Mouse (Mus musculus) kidney, adult 18-20 months (tissue): ENCODE data around the gene Plaur.

Source experiments
- DNase-seq: peaks from one replicate; pipeline ENCODE4 v3.0.0; 2021

Plaur gene

DNA sequence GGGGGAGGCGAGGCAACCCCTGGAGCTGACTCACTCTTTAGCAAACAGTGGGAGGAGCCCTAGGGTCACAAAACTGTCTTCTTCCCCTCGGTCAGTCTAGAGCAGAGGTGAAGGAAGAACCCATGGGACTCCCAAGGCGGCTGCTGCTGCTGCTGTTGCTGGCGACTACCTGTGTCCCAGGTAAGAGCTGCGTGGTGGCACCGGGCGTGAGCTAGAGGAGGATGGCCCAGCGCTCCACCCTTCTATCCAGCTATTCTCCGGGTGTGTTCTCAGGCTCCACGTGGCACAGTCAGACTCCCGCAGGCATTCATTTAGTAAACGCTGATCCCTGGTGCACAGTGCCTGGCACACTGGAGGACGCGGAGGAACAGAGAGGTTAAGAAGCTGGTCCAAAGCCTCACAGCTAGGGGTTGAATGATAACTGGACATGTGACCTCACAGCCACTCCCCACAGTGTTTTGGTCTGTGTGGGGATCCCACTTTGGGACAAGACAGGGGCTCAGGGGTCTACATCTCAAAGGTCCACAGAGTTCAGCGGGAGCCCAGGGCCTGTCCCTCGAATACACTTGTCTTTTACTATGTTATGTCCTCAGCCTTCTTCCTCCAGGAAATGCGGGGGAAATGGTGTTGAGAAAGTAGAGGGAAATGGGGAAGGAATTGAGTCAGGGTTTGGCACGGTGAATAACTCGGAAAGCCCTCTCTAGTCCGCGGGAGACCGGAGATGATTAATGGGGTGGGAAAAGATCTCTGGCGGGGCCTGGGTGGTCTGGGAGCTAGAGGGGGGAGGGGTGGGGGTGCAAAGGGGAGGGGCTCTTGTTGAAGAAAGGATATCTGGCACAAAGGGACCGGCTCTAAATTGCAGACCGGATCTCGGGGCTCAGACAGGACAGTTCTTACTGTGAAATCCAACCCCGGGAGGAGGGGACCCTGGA is at the start of gene Plaur:
Gene Plaur (plus strand): TSS at position 97 of the 932 bp plus-strand sequence.
- DNase-seq, result peak; percentile 43

DNA sequence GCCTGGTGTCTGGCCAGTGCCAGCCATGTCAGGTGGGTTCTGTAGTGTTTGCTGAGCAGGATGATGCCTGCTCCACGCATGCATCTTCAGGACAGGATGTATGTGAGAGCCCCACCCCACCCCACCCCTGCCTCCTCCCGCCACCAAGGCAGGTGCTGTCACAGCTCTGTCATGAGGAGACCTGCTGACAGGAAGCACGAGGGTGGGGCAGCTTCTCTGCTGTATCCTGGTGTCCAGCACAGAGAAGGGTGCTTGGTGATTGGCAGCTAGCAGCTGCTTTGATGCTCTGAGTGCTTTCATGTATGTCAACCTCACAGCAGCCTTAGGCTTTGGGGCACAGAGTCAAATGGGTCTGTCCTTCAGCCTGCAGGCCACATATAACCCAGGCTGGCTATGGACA is 48.7 kb upstream of the Plaur start:
- DNase-seq, result no peak

DNA sequence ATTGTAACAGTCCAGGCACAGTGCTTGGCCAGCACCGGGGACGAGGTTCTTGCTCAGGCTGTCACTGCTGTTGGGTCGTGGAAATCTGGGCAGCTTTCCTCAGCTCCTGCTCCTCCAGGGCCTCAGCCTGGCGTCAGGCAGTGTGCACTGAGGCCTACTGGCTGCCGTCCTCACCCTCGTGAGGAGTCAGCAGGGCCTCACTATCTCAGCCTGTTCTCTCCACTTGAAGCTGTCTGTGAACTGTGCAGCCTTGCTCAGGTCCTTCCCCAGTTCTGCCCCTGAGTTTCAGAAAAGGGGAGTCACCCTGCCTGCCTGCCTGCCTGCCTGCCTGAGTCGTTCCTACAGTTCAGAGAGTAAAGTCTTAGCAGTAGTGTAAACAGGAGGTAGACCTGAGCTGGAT is 47.0 kb upstream of the Plaur start:
- DNase-seq, result no peak

- no peak for DNase-seq
Observed at GRCm38 (mm10) chr7:24419579-24419978, 42.7 kb upstream of the Plaur start.

- no peak for DNase-seq
Observed at GRCm38 (mm10) chr7:24421648-24422047, 40.6 kb upstream of the Plaur start.

GRCm38 (mm10) chr7:24422251-24422650 is 40.0 kb upstream of the Plaur start:
- DNase-seq, result peak; percentile 41

GRCm38 (mm10) chr7:24423107-24423763 is 39.0 kb upstream of the Plaur start:
- no peak for DNase-seq

- DNase-seq, result peak; percentile 27
Observed at GRCm38 (mm10) chr7:24423956-24424732, 38.1 kb upstream of the Plaur start.

DNA sequence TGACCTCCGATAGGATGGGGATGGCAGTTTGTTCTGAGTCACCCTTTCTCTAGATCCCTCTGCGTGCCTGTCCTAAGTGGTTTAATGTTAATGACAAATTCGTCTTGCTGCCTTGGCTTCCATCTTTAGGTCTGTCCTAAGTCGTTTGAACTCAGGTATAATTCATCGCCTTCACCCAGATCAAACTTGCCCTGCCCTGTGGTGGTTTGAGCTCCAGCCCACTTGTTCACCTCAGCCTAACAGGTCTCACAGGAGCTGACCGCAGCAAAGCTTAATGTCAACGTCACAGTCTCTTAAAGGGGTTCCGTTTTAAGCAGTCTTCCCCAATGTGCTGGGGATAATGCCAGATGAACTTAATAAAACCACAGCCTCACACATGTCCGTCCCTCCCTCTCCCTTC is 36.4 kb upstream of the Plaur start:
- DNase-seq, result no peak

DNA sequence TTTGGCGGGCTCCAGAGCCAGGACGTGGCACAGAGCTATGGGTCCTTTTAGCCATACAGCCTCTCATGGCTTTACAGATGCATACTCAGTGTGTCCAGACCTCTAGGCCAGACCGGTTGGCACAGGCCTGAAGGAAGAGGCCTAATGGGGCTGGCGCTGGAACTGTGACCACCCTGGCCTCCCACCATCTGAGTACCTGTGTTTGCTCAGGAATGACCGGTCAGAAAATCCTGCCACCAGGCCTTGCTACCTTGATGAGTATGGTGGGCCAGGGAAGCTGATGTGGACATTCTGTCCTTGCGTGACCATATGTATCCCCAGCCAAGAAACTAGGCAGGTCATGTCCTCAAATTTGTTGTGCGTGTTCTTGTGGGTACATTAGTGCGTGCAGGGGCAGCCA is 35.1 kb upstream of the Plaur start:
- no peak for DNase-seq

- DNase-seq, result no peak
Observed at GRCm38 (mm10) chr7:24428725-24429124, 33.6 kb upstream of the Plaur start.

GRCm38 (mm10) chr7:24429413-24430112 is 32.7 kb upstream of the Plaur start:
- DNase-seq, result no peak

DNA sequence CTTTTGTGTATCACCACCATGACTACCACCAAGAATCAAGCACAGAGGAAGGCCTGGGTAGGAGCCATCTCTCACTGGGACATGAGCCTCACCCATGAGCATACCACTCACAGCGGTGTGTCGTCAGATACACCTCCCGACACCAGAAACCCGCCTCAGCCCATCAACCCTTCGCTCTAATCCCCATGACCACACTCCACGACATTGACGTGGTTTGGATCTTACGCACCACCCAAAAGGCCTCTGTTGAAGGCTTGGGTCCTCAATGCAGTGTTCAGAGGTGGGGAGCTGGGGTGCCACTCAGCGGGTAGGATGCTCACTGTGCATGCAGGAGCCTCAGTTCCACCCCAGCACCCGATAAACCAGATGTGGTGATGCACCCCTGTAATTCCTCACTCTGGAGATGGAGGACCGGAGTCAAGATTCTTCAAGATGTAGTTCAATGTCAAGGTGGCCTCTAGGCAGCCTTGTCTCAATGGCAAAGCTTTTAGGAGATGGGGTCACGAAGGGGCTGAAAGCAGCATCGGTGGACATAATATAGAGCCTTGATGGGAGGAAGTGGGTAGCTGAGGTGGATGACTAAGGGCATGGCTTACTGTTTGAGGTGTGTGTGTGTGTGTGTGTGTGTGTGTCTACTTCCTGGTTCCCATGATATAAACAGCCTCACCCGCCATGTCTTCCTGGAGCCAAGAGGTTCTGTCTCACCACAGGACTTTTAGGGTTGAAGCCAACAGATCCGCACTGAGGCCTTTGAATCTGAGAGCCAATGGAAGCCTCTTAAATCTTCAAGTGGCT is 31.5 kb upstream of the Plaur start:
- DNase-seq, result no peak

GRCm38 (mm10) chr7:24431713-24432112 is 30.6 kb upstream of the Plaur start:
- no peak for DNase-seq

GRCm38 (mm10) chr7:24435305-24435704 is 27.0 kb upstream of the Plaur start:
- DNase-seq, result no peak

GRCm38 (mm10) chr7:24437981-24438380 is 24.3 kb upstream of the Plaur start:
- no peak for DNase-seq

- DNase-seq, result no peak
Observed at GRCm38 (mm10) chr7:24439191-24439590, 23.1 kb upstream of the Plaur start.

DNA sequence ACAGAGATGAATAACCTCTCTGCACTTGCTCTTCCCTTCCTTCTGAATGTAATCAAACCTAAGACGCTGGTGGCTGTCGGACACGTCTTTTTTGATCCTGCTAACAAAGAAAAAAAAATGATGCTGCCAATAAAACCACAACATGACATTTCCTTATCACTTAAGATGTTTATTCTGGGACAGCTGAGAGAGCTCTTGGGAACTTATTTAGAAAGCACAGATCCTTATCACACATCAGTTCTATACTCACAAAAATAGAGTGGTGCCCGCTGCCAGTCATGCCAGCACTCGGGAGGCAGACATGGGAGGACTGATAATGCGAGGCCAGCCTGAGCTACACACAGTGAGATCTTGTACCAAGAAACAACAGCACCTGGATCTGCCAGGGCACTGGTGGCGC is 22.4 kb upstream of the Plaur start:
- no peak for DNase-seq

DNA sequence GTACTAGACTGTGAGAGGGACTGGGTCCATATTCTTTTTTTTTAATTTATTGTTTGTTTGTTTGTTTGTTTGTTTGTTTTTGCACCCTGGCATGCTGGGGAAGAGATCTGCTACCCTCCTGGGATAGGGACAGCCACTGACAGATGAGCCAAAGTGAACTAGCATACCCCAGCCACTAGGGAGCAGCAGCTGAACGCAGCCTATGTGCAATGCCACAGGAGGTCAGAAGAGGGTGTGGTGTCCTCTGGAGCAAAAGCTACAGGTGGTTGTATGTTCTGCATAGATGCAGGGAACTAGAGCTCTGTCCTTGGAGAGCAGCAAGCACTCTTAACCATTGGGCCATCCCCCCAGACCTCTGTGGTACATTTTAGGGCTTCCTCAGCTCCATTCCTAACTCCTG is 20.5 kb upstream of the Plaur start:
- peak; percentile 69 for DNase-seq

GRCm38 (mm10) chr7:24442313-24442712 is 20.0 kb upstream of the Plaur start:
- no peak for DNase-seq

GRCm38 (mm10) chr7:24445266-24445926 is 16.9 kb upstream of the Plaur start:
- DNase-seq, result no peak
